Mouse (Mus musculus) kidney, postnatal 36 days (tissue): Measurements from ENCODE around the gene Tenm4.
"Not testable (repeated sequence)": the region's sequence is repeated elsewhere in the genome, so short reads cannot be mapped to it uniquely, and the experiment has no call there.

Experiments used
- DNase-seq, 2 experiments: peaks; one replicate each; pipeline ENCODE4 v3.0.0; 2021 to 2022; ENCODE audit warnings: mixed read lengths in 2 of 2

The Tenm4 gene

DNA sequence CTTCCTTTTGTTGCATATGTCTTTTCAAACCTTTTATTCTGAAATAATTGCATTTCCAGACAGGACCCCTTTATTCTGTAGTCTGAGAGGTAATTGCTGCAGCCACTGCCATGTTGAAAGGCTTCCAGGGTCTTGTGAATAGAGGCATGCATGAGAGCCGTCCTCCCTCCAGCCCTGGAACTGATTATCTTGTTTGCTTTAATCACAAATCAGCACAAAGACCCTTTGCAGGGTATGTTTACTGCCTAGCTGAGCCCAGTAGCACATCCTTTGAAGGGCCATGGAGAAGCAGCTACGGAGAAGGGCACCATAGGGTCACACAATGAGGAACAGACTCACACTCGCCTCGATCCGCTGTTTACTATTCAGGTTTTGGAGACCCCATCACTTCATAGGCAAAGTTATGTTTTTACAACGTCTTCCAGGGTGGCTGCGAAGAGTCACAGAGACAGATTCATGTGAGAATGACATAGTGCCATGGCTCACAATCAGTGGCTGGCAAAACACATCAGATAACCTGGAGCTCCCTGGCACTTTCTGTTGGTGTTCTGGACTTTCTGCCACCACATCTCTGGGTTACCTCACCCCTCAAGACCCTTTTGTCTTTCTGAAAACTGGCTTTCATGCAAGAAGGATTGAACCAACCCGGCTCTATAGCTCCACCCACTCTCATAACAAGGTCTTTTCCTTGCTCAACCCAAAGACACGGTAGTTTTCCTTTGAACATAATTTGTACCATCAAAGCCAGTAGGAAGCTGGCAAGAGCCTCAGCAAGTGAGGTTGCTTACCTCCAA is 425.6 kb downstream of the Tenm4 start:
- DNase-seq, result no peak

DNA sequence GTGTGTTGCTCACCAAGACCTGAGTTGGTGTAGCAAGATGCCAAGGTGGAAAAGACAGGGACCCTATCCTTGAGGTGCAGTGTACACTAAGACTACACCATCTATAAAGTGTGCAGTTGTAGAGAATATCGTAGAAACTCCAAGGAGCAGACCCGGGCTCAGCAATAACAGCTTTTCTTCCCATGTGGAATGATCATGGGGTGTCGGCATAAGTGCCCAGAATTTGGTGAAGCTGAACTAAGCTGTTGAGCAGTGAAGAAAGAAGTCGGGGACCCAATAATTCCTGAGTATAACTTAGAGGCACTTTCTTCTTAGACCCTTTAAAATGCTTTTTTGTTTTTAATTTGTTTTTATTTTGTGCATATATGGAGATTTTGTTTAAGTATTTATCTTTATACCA is 426.8 kb downstream of the Tenm4 start:
- no peak for DNase-seq

DNA sequence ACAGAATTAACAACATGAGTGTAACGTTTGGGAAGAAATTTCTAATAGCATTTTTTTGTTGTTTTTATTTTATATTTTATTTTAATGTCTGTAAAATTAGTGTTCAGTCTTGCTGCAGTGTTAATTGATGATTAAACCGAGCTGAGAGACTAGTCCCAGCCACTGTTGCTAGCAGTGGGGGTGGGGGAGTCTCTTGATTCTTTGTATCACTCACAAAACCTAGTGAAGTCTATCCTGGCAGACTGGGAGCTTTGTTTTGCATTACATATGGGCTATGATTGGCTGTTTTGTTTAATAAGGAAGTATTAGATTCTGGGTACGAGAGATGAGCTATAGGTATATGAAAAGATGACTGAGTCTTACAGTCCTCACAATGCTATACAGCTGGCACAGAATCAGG is 428.0 kb downstream of the Tenm4 start:
- no peak for DNase-seq

DNA sequence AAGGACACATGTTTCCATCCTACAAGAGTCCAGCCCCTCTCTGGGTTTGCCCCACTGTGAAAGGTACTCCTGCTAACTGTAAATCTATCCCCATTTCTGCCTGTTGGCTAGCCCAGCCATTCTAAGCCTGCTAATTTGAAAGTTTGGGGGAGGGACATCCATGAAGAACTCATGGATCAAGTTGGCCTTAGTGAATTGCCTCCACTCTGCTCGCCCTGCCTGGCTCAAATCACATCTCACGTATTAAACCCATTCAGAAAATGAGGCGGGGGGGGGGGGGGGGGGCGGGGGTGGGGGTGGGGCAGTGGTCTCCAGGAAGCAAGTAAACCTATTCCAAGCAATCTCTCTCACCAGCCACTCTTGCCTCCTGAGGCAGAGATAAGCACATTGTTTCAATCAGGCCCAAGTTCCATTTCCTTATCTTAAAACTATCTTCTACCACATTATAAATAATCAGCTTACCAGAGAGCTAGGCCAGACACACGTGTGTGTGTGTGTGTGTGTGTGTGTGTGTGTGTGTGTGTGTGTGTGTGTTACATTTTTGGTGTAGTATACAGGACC is 429.4 kb downstream of the Tenm4 start:
- no peak for DNase-seq

DNA sequence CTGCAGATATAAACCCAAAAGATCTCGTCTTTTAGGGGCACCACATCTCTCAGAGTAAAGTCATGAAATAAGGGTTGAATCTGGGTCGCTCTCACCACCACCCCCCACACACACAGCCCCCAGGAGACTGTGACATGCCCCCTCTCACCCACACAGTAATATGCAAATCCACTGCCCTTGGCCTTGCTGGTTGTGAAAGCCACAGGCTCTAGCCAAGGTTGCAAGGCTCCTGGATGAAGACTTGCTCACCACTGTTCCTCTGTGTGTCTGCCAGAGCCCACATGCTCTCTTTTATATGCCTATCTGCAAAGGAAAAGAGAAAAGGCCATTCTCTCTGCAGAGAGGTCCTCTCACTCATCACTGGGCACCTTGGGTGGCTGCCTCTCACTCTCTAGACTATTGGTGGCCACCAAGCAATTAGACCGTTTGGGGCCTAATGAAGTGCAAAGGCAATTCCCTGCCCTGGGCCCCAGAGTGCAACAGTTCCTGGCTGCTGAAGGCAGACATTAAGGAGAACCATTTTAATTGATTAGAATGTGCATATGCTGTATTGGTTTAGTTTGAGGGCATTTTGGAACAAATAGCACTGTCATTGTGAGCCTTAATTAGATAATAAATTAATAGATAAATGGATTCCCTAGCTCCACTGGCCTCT is 433.2 kb downstream of the Tenm4 start:
- DNase-seq, result no peak

DNA sequence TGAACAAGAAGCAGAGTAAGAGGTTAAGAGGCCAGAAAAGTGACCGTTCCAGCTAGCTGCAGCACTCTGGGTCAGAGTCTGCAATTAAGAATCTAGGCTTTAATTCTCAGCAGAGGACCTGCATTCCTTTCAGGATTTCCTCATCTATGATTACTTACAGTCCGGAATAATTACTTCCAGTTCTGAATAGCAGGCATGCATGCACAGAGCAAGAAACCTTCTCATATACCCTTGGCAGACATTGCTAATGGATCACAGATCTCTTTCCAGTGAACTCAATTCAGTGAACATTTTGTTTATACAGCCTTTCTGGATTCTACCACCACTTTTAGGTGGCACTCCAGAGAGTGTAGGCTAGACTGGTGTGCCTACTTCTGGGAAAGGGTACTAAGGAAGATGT is 434.3 kb downstream of the Tenm4 start:
- no peak for DNase-seq

DNA sequence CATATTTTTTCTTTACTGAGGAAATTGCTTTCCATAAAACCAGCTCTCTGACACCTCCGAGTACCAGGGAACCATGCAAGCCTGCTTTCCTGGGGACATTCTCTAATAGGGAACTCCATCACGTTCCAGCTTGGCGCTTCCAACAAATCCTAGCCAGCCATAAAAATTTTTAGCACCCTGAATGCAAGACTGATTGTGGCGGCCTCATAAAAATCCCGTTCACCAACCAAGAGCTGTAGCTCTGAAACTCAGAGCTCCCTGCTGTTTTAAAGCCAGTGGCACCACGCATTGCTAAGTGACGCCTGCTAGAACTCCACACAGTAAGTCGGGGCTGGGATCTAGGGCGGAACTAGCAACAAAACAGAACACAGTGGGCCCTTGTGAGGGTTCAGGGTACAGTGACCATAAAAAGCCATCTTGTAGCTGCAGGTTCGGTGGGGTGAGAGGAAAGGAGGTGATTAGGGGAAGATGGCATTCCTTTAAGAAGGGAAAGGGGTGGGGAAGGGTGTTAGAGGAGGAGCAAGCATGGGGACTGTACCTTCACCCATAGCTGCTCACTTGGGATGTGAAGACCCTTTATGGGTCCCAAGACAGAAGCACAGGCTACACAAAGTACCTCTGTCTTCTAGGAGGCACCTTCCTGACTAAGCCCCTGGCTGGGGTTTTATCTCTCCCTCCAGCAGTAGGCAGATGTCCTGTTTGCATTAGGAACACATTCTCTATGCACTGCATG is 439.0 kb downstream of the Tenm4 start:
- DNase-seq, result no peak

DNA sequence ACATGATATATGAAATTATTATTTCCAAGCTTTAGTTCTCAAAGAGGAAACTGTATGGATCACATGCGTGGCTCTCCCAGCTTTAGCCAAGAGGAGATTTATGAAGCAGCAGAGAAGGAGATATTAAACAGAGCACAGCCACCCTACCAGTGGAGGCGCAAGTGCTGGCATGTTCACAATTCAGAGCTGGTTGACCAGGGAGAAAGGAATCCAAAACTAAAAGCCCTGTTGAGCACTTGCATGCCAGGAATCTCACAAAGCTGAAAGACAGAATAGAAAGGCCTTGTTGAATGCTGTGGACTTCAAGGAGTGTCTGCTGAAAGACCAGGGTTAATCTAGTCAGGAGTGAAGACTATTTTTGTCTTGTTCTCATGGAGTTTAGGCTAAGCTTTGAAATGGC is 446.3 kb downstream of the Tenm4 start:
- no peak for DNase-seq

DNA sequence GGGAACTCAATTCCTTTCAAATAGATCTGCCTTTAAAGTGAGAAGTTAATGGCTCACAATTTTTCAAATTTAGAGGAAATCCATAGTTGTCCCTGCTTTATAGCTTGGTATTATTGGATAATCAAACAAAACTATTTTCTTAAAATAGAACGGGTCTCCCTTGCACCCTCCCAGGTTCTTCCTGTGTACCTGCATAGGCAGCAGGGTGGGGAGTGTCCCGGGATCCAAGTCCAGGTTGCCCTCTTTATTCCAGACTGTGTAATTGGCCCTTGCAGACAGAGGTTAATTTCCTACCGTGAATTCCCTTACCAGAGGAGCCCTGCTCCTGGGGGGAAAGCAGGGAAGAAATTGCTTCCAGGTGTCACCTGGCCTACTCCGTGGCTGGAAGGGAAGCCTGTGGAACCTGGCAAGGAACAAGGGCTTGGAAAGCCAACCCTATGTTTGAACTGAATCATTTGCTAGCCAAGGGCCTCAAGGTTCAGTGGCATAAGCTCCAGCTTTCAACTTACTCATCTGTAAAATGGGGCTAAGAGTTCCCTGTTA is 449.0 kb downstream of the Tenm4 start:
- DNase-seq, result no peak

DNA sequence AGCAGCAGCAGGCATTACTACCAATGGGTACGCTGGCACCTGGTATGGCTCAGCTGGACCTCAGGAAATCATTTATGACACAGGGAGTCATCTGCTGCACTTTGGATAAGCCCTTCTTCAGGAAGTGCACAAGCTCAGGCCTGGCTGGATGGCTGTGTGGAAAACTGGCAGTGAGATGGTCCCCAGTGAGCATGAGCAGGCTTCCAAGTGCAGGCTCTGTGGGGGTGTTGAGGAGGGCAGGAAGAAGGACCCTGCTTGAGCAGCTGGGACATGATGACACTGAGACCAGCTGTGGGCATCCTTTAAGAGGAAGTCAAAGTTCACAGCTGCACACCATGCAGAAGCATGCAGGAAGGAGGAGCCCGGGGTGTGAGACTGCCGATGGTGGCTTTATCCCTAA is 455.3 kb downstream of the Tenm4 start:
- DNase-seq, result no peak

DNA sequence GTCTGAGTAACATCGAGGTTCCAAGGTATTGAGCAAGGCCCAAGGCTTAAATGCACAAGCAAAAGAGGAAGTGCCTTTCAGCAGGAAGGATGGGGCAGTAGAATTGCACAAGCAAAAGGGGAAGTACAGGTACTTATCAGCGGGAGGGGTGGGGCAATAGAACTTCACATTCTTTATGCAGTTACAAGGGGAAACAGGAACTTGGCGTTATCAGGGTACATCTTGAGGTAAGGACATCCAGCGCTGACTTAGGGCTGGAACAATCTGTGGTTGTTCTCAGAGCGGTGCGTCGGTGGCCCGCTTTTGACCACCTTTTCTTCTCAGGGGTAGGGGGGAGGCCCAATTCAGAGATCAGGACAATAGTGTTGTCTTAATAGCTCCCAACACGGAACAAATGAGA is 459.5 kb downstream of the Tenm4 start:
- not testable (repeated sequence) for DNase-seq

DNA sequence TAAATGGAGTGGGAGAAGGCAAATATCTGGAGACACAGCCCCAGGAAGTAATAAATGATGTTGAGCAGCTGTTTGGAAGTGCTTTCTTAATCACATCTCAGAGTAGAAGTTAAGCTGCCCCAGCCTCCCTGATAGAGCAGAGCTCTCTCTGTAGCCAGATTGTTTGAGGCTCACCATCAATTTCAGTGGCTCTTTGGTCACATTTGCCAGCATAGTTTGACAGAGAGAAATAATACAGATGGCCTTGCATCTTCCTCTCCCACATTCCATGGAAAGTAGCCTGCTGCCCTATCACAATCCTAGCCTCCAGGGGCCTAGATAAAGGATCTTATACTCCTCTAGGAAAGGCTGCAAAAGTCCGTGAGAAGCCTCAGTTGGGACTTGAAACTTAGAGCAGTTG is 462.0 kb downstream of the Tenm4 start:
- no peak for DNase-seq

DNA sequence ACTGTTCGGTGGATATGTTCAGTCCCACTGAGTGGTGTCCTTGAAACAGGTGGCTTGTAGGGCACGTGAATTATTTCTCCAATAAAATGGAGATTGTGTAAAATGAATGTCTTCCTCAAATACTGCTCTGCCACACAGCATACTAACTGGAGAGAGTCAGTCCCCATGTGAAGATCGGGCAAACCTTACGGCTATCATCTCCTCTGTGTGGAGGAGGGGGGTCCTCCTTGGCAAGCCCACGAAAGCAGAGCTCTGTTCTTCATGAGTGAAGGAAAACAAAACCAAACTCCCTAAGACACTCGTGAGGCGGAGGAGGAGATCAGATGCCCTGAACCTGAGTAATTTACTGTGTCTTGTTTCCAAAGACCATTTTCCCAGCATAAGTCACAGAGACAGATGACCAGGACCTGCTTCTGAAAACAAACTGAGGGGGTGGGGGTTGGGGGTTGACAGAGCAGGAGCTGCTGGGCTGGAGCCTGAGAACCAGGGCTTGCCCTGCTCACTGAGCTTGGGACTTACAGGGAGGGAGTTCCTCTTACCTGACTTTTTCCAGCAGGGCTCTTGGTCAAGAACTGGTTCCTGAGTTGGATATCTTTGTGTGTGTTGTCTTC is 464.9 kb downstream of the Tenm4 start:
- DNase-seq, result no peak

DNA sequence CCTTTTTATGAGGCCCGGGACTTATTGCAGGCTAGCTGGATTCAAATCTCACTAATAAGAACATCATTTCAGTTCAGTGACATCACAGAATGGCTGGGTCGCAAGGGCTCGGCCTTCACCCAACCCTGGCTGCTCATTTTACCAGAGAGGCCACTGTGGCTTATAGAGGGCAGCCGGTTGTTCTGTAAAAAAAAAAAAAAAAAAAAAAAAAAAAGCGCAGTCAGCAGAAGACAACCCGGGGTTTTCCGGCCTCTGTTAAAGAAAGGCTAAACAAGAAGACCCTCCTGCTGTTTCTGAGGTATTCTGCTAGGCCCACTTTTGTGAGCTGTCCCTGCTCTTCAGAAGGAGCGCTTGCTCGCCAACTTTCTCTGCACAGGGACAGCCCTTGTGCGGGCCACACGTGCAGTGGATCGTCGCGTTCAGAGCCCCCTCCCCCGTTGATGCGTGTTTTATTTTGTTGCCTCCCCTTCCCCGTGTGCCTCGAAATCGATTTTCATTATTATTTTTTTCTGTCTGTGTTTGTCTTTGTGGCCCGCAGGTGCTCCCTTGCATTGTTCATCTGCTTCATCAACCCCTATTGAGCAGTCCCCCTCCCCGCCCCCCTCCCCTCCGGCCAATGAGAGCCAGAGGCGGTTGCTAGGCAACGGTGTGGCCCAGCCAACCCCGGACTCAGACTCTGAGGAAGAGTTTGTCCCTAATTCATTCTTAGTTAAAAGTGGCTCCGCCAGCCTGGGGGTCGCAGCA is 472.6 kb downstream of the Tenm4 start:
- DNase-seq, result peak; percentile 20 to 27

DNA sequence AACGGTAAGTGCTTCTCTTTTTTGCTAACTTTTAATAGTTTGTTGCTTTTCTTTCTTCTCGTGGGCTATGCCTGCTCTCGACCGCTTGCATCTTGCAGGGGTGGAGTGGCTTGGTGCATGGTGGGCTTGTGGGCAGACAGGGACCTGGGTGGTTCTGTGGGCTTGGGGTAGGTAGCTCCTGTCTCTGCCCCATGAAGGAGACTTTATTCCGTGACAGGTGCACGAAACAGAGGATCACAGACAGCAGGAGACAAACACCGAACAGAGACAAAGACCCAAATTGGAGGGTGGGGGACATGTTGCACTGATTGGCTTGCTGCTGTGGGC is 473.1 kb downstream of the Tenm4 start:
- no peak for DNase-seq

DNA sequence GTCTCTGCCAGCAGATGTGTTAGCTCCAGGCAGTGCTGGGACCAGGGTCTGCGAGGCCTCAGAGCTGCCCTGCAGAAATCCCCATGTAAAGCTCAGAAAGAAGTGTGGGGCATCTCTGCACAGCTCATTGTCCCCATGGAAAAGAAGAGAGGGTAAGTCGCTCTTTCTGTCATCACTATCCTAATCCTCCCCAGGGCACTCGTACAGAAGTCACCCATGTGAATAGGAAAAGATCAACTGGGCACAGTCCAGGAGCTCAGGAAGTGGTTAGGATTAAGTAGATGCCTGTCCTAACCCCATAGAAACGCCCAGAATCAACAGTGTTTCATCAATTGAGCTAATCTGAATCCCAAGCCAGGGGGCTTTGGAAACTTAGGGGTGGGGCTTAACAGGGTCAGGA is 476.6 kb downstream of the Tenm4 start:
- DNase-seq, result no peak

DNA sequence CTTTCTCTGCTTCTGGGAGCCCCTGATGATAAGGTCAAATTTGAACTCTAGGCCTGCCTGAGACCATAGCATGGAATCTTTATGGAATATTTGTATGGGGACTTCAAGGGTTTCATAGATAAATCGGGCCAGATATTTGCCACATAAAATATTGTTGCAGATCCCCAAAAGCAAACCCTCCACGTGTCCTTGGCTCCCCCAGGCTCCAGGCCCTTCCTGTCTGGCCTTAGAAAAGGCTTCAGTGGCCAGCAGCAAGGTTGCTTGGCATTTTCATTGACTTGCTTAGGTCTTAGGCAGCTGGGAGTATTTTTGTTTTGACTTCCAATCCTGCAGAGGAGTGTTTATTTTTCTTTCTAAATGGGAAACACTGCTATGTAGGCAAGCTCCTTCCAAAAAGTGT is 477.6 kb downstream of the Tenm4 start:
- DNase-seq, result no peak

DNA sequence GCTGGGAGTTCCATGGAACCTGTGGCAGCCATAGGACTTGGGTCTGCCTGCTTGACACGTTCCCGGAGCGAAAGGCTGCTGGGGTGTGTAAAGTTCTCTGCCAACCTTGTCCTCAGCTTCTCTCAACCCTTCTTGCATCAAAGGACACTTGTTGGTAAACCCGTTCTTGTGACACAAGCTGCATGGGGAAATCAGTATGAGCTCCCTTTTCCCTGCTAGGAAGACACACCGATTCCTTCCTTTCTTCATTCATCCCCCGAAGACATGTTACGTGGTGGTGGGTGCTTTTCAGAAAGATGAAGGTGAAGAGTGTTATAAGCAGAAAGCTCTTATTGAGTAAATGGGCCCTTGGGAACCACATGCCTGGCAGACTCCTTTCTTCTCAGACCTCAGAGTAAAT is 478.1 kb downstream of the Tenm4 start:
- DNase-seq, result no peak

DNA sequence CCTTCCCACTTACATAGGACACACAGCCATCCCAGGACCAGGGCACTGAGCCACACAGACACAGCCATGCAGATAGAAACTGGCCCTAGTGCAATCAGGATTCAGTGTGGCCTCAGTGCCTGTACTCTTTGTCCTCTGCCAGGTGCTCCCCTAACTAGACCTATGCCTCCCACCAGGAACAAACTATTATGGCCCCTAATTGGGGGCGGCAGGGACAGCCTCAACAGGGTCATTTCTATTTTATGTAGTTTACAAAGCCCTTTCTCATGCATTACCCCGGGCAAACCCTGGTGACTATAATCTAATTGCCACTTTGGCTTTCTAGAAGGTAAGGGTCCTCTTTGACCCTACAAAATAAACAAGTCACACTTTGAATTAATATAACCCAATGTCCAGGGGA is 479.4 kb downstream of the Tenm4 start:
- DNase-seq, result no peak

DNA sequence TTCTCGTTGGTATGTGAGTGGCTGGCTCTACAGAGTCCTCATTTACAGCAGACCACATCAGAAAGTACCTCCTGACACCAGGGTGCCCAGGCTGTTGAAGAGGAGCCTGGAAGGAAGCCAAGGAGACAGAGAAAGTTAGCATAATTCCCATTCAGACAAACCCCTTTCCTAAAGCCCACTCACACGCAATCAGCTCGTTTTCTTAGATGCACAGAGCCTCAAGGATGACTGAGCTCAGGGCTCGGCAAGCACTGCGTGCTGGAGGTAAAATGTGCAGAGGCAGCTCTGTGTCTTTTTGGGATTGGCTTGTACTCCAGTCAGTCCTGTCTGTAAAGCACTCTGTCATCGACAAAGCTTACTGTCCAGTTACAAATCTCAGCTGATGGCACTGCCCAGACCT is 480.0 kb downstream of the Tenm4 start:
- no peak for DNase-seq

DNA sequence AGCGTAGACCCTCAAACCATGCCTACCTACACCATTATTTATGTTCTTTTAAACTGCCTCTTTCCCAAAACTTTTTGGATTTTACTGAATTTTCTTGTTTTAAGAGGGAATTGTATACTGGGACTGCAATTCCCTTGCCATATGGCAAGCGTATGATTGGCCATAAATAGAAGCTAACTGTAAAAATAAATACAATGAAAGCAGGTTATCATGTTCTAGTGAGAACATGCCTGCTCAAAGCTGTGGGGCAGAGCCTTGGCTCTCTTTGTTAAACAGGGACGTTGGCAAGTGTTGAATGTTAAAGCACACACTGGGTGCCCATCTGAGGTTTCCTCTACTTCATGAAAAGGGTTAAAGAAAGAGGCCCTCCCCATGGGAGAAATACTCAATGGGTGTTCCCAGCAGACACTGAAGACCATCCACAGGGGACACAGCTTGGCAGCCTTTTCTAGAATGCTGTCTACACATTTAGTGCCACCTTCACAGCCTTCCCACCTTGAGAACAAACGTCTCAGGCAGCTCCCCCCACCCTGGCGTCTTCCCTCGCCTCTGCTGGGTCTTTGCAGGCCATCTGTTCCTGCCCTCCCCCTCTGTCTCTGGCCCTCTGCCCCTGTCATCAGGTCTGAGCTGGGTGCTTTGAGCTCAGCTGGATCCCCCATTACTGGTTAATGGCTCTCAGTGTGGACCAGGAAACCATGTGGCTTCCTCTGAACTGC is 480.7 kb downstream of the Tenm4 start:
- no peak for DNase-seq

DNA sequence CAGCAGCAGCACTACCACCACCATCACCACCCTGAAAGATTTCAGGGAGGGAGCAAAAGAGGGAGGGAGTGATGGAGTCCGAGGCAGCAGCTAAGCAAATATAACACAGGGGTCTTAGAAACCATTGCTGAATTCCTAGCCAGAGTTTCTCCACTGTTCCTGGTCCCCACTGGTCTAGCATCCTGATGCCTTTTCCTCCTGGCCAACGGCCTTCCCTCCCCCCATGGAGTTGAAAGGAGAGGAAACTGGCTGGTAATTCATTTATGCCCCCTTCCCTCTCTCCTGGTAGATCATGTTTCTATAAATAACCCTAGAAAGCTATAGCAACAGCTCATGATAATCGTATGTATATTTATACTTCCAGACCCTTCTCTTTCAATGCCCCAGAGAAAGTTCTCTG is 481.8 kb downstream of the Tenm4 start:
- DNase-seq, result no peak
